Mouse (Mus musculus): ENCODE measurements around the gene Syce1l.

DNA sequence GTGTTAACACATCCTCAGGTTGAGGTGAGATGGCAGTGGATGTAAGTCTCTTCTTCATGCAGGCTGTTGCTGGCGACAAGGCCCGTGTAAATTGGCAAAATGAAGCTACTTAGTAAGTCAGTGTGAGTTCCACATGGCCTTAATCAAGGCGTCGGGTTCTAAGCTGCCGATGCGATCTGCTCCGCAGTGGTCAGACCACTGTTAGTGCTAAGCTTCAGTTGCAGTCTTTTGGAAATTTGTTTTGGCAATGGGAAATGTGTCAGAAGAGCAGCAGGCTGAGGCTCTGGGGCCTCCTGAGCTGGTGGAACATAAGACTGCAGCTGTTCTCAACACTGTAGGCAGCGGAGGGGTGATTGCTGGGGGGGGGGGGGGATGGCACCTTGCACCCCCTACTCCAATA lies 22.9 kb downstream of the Syce1l start:
- TF ChIP-seq CTCF (conservative IDR thresholded peaks at IDR 0.05; ENCODE audit: low read length), result no peak
- no peak for TF ChIP-seq POU5F1 (IDR thresholded peaks at IDR 0.05; ENCODE audit: borderline replicate concordance, low read length)
- TF ChIP-seq NANOG (IDR thresholded peaks at IDR 0.05; ENCODE audit: borderline replicate concordance, low read length), result no peak

Measured in E14TG2a.4 (cell line).